Mouse (Mus musculus): ENCODE results near the gene Sh2d1a.

DNA sequence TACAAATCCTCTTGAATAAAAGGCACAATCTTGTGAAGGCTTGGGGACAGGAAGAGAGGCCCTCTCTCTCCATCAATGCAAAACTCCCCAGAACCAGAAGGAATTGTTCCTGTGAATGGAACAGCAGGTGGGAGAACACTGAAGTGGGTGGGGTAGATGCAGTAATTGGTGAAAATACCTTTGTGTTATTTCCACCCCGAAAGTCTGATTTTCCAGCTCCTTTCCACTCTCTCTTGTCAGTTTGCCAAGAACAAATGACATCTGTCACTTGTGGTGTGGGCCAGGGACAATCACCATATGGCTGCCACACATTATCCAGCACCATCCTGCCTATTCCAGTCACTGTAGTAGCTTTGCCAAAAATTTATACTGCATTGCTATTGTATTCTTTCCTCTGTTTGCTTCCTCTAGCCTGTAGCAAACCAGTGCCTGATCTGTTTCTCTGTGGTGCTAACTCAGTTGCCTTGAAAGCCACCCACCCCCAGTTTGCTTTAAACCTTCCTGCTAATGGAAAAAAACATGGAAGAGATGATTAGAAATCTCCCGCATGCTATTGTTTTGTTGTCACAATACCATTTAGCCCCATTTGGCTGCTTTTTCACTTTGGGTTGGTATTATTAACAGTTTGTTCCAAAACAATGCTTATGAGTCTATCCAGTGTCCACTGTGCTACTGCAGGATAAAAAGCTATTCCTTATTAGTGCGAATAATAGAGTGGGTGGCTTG is 37.9 kb downstream of the Sh2d1a start:
- no peak for TF ChIP-seq EP300 (optimal IDR thresholded peaks at IDR 0.05)
- TF ChIP-seq CTCF (IDR thresholded peaks at IDR 0.05; ENCODE audit: low read depth) = no peak
